Mouse (Mus musculus) hindbrain, embryonic 15.5 days (tissue): ENCODE results near the gene Zcchc14. TPM values are rescaled to one million over a fixed set of nuclear protein-coding genes. Genes with fewer than 3 reads are reported as not detected.

ENCODE experiments used
- ATAC-seq: fragments of 200-750 bp; cut with Nextera tagmentation; 2 replicates; pipeline ENCODE4 v1.8.0; 2017; ENCODE audit warnings: low read depth, moderate number of reproducible peaks, moderate TSS enrichment; ENCODE audit not compliant: low FRiP score
- H3K27ac ChIP-seq: fragments of 300-500 bp; sonication (generic); replicated peaks from 2 replicates; pipeline ENCODE4 v1.5.1; 2015; ENCODE audit warnings: mild to moderate bottlenecking, inconsistent platforms
- H3K27me3 ChIP-seq: fragments of 300-500 bp; sonication (generic); 2 replicates; pipeline ENCODE4 v1.6.1; 2015; ENCODE audit warnings: control low read depth, inconsistent platforms
- H3K36me3 ChIP-seq: fragments of 300-500 bp; sonication (generic); 2 replicates; pipeline ENCODE4 v1.6.1; 2015; ENCODE audit warnings: control low read depth, inconsistent platforms
- H3K4me1 ChIP-seq: fragments of 300-500 bp; sonication (generic); replicated peaks from 2 replicates; pipeline ENCODE4 v1.6.1; 2015; ENCODE audit warnings: control low read depth, inconsistent platforms
- H3K4me2 ChIP-seq: fragments of 300-500 bp; sonication (generic); 2 replicates; pipeline ENCODE4 v1.6.1; 2015; ENCODE audit warnings: moderate library complexity, mild to moderate bottlenecking, inconsistent platforms
- H3K4me3 ChIP-seq: fragments of 300-500 bp; sonication (generic); 2 replicates; pipeline ENCODE4 v1.5.1; 2015; ENCODE audit warnings: mild to moderate bottlenecking, inconsistent platforms
- H3K9ac ChIP-seq: fragments of 300-500 bp; sonication (generic); 2 replicates; pipeline ENCODE4 v1.6.1; 2015; ENCODE audit warnings: inconsistent platforms
- H3K9me3 ChIP-seq: fragments of 300-500 bp; sonication (generic); 2 replicates; pipeline ENCODE4 v1.6.1; 2016; ENCODE audit warnings: control low read depth, inconsistent platforms
- WGBS: fragments of 180-500 bp; shearing (Covaris S2); methylation state at CpG from one replicate; pipeline ENCODE4 v1.1.7; 2015; 5-methylcytosine and 5-hydroxymethylcytosine counted together
- polyA plus RNA-seq: library from polyadenylated mRNA; unstranded; fragments of >200 nt; fragmentation: Nextera tagmentation; extraction: Ambion mirVana; gene quantifications from 2 replicates; pipeline ENCODE4 v1.2.1, GENCODE M21; 2015

Zcchc14 gene
- polyA plus RNA-seq, 1 experiment from 2014 or later, result 21.6 TPM

GRCm38 (mm10) chr8:121647511-121648215, 5.0 kb downstream of the Zcchc14 start:
- no peak overlapping the region; the same call in 1 of the 2 replicates for H3K27ac ChIP-seq
- WGBS, result 71% methylated on average over 12 of the region's 12 CpGs
- no peak overlapping the region for H3K4me3 ChIP-seq
- H3K27me3 ChIP-seq, result no peaks in the 10 kb centered on the region
- peak overlapping the region; percentile 73 for H3K4me2 ChIP-seq
- no peaks in the 10 kb centered on the region for H3K36me3 ChIP-seq
- H3K9me3 ChIP-seq, result no peaks in the 10 kb centered on the region
- peaks cover 85% of the 10 kb centered on the region for H3K4me1 ChIP-seq
- ATAC-seq, result no peak
- no peak overlapping the region for H3K9ac ChIP-seq

DNA sequence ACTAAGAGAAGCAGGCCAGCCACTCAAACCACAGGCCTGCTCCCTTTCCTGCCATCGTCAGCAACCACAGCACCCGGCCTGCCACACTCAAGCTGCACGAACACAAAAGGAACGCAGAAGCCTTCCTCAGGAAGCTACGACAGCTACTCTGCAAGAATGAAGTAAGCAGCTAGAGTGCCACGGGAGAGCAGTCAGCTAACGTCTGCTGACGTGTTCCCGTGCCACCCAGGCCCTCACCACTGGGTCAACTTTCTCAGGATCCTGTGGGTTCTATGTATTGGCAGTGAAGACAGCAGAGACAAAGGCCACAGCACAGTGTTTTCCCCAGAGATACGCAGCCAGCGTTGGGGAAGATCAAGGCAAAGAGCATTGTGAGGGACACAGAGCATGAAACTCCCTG, 9.3 kb downstream of the Zcchc14 start:
- no peak overlapping the region; the same call in 1 of the 2 replicates for H3K27ac ChIP-seq
- H3K36me3 ChIP-seq, result no peaks in the 10 kb centered on the region
- no peak overlapping the region for H3K4me3 ChIP-seq
- H3K27me3 ChIP-seq, result no peaks in the 10 kb centered on the region
- ATAC-seq, result no peak
- H3K9me3 ChIP-seq, result no peaks in the 10 kb centered on the region
- no peak overlapping the region for H3K4me2 ChIP-seq
- WGBS, result 36% methylated on average over 11 of the region's 11 CpGs
- H3K4me1 ChIP-seq, result peaks cover 76% of the 10 kb centered on the region
- H3K9ac ChIP-seq, result 0 out of 2 replicates have a peak overlapping the region, but pooled peaks have one; percentile 14

- no peak overlapping the region for H3K4me3 ChIP-seq
- ATAC-seq, result no peak
- no peak overlapping the region; the same call in 1 of the 2 replicates for H3K4me2 ChIP-seq
- H3K27me3 ChIP-seq, result no peaks in the 10 kb centered on the region
- H3K27ac ChIP-seq, result 0 out of 2 replicates have a peak overlapping the region, but pooled peaks have one; percentile 2
- no peaks in the 10 kb centered on the region for H3K36me3 ChIP-seq
- H3K4me1 ChIP-seq, result peaks cover 76% of the 10 kb centered on the region
- 0 out of 2 replicates have a peak overlapping the region, but pooled peaks have one; percentile 14 for H3K9ac ChIP-seq
- no peaks in the 10 kb centered on the region for H3K9me3 ChIP-seq
- WGBS, result 70% methylated on average over 3 of the region's 3 CpGs
Measured at GRCm38 (mm10) chr8:121642804-121643203, 9.9 kb downstream of the Zcchc14 start.

GRCm38 (mm10) chr8:121636180-121636579, 16.5 kb downstream of the Zcchc14 start:
- peak overlapping the region; percentile 43 for H3K27ac ChIP-seq

DNA sequence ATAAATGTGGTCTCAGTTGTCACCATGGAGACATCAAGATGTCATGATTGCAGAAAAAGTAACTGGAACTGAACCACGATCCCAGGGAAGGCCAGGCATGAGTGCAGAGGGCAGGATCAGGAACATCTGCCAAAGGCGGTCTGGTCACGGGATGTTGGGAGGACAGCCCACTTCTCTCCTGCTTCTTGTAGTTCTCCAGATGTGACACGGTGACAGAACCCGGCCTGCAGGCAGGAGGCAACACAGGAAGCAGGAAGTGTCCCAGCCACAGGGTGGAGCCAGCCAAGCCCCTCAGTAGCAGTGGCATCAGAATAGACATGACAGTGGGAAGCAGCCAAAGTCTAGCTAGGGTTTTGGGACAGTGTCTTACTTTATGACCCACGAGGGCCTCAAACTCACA, 17.2 kb downstream of the Zcchc14 start:
- Histone ChIP-seq H3K9me3 (no peaks in the 10 kb centered on the region), H3K36me3 (no peaks in the 10 kb centered on the region), H3K9ac (no peak overlapping the region), H3K4me1 (peaks cover 52% of the 10 kb centered on the region), H3K4me2 (no peak overlapping the region), H3K27me3 (no peaks in the 10 kb centered on the region), H3K27ac (no peak overlapping the region), H3K4me3 (no peak overlapping the region)
- WGBS, result 85% methylated on average over 6 of the region's 6 CpGs
- ATAC-seq, result no peak

More at GRCm38 (mm10) chr8:121636180-121636579, 16.5 kb downstream of the Zcchc14 start:
- Histone ChIP-seq H3K4me3 (no peak overlapping the region), H3K4me2 (no peak overlapping the region), H3K4me1 (peaks cover 56% of the 10 kb centered on the region), H3K36me3 (no peaks in the 10 kb centered on the region), H3K27me3 (no peaks in the 10 kb centered on the region), H3K9me3 (no peaks in the 10 kb centered on the region), H3K9ac (no peak overlapping the region)
- WGBS, result 82% methylated on average over 8 of the region's 8 CpGs
- ATAC-seq, result no peak

- no peak for ATAC-seq
- no peak overlapping the region for H3K4me3 ChIP-seq
- no peaks in the 10 kb centered on the region for H3K27me3 ChIP-seq
- H3K4me2 ChIP-seq, result no peak overlapping the region
- H3K4me1 ChIP-seq, result peaks cover 40% of the 10 kb centered on the region
- no peak overlapping the region for H3K9ac ChIP-seq
- no peaks in the 10 kb centered on the region for H3K9me3 ChIP-seq
- H3K36me3 ChIP-seq, result peaks cover 11% of the 10 kb centered on the region
- no peak overlapping the region; the same call in 1 of the 2 replicates for H3K27ac ChIP-seq
- 80% methylated on average over 5 of the region's 5 CpGs for WGBS
Measured at GRCm38 (mm10) chr8:121632401-121632800, 20.3 kb downstream of the Zcchc14 start.

- peaks cover 33% of the 10 kb centered on the region for H3K4me1 ChIP-seq
- peaks cover 12% of the 10 kb centered on the region for H3K36me3 ChIP-seq
- no peak overlapping the region for H3K4me3 ChIP-seq
- no peaks in the 10 kb centered on the region for H3K9me3 ChIP-seq
- no peaks in the 10 kb centered on the region for H3K27me3 ChIP-seq
- ATAC-seq, result 0 out of 2 replicates have a peak, but pooled peaks have one; percentile 21
- H3K4me2 ChIP-seq, result no peak overlapping the region
- H3K9ac ChIP-seq, result no peak overlapping the region
- WGBS, result 68% methylated on average over 7 of the region's 7 CpGs
- no peak overlapping the region; the same call in 1 of the 2 replicates for H3K27ac ChIP-seq
Measured at GRCm38 (mm10) chr8:121631645-121632071, 21.0 kb downstream of the Zcchc14 start.

- Histone ChIP-seq H3K27me3 (no peaks in the 10 kb centered on the region), H3K36me3 (peaks cover 15% of the 10 kb centered on the region), H3K4me1 (peaks cover 40% of the 10 kb centered on the region), H3K9me3 (no peaks in the 10 kb centered on the region), H3K27ac (no peak overlapping the region), H3K9ac (no peak overlapping the region), H3K4me3 (no peak overlapping the region), H3K4me2 (no peak overlapping the region)
- WGBS, result 93% methylated on average over 4 of the region's 4 CpGs
- no peak for ATAC-seq
Measured at GRCm38 (mm10) chr8:121628681-121629080, 24.0 kb downstream of the Zcchc14 start.

DNA sequence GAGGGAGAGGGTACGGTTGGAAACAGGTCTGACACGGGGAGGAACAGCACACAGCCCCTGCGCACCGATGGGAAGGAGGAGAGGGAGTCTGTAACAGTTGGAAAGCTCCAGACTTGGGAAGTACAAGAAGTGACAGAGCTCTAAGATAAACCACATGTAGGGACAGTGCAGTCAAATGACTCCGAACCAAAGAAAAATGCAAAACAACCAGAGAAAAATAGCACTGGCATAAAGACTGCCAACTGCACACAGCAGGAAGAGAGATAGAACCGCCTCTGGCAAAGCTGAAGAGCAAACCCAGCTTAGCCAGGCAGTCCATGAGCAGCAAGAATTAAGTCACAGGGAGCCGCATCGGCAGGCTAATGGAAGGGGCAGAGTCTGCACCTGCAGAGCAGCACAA, 29.7 kb downstream of the Zcchc14 start:
- no peaks in the 10 kb centered on the region for H3K27me3 ChIP-seq
- H3K36me3 ChIP-seq, result peaks cover 13% of the 10 kb centered on the region
- no peak overlapping the region for H3K27ac ChIP-seq
- 57% methylated on average over 8 of the region's 8 CpGs for WGBS
- H3K4me2 ChIP-seq, result no peak overlapping the region
- no peak overlapping the region for H3K9ac ChIP-seq
- ATAC-seq, result no peak
- H3K9me3 ChIP-seq, result no peaks in the 10 kb centered on the region
- peaks cover 73% of the 10 kb centered on the region for H3K4me1 ChIP-seq
- H3K4me3 ChIP-seq, result no peak overlapping the region

DNA sequence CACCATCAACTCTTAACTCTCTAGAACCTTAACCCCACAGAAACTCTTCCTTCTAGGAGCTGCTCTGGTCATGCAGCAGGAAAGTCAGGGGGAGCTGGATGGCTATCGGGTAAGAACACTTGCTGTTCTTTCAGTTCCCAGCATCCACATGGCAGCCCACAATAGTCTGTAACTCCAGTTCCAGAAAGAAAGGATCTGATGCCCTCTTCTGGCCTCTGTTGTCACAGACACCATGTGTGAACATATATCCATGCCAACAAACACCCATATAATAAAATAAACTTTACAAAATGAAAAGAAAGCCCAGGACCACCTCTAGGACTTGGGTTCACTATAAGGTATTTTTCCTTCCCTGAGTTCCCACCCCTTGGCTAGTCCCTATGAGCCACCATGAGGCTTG, 30.8 kb downstream of the Zcchc14 start:
- Histone ChIP-seq H3K9ac (no peak overlapping the region), H3K4me1 (peaks cover 73% of the 10 kb centered on the region), H3K4me3 (no peak overlapping the region), H3K4me2 (no peak overlapping the region), H3K27me3 (no peaks in the 10 kb centered on the region), H3K36me3 (peaks cover 12% of the 10 kb centered on the region), H3K9me3 (no peaks in the 10 kb centered on the region), H3K27ac (no peak overlapping the region)
- no peak for ATAC-seq
- WGBS, result 54% methylated on average over 1 of the region's 1 CpGs

GRCm38 (mm10) chr8:121620801-121621516, 31.7 kb downstream of the Zcchc14 start:
- Histone ChIP-seq H3K4me2 (no peak overlapping the region), H3K27me3 (no peaks in the 10 kb centered on the region), H3K9me3 (no peaks in the 10 kb centered on the region), H3K4me1 (peaks cover 67% of the 10 kb centered on the region), H3K4me3 (no peak overlapping the region), H3K9ac (no peak overlapping the region), H3K27ac (0 out of 2 replicates have a peak overlapping the region, but pooled peaks have one; percentile 23), H3K36me3 (peaks cover 9% of the 10 kb centered on the region)
- WGBS, result 86% methylated on average over 12 of the region's 12 CpGs
- ATAC-seq, result no peak

DNA sequence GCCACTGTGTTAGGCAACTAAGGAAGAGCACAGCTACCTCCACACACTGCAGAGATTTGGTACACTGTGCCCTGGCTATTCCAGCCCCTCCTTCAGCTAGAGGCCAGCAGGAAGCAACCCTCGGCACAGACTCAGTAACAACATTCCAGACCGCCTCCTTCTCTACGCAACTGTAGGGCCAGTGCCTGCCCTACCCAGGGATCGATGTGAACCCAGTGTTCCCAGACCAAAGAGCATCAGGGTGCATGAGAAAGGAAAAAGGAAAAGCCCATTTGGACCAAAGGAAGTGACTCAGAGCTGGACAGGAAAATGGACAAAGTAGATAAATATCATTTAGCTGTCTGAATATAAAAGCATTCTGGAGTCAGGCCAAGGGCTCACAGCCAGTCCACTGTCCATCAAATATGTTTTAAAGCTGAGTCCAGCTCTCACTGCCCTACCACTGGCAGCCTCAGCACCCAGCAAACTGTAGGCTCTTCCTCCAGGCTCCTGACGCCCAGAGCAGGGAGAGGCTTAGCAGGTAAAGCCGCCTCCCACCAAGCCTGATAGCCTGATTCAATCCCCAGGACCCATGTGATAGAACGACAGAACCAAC, 33.2 kb downstream of the Zcchc14 start:
- Histone ChIP-seq H3K4me1 (peaks cover 55% of the 10 kb centered on the region), H3K4me3 (no peak overlapping the region), H3K27ac (peak overlapping the region; percentile 28), H3K36me3 (peaks cover 9% of the 10 kb centered on the region), H3K27me3 (no peaks in the 10 kb centered on the region), H3K9ac (no peak overlapping the region), H3K9me3 (no peaks in the 10 kb centered on the region), H3K4me2 (no peak overlapping the region)
- peak; percentile 62; the same call in 1 of the 2 replicates for ATAC-seq
- 54% methylated on average over 7 of the region's 7 CpGs for WGBS
